Mouse (Mus musculus): ENCODE data around the gene Dcps. TPM values are rescaled to one million over a fixed set of nuclear protein-coding genes. Genes with fewer than 3 reads are reported as not detected.
A peak's percentile ranks its signal among the peaks of the same experiment; 100 is the strongest.

Gene Dcps
- polyA plus RNA-seq, 1 experiment = 27.0 TPM

- peaks cover 8% of the 10 kb centered on the region for H3K4me1 ChIP-seq (ENCODE audit: control insufficient read depth, insufficient read depth, insufficient read length)
- H3K27me3 ChIP-seq (ENCODE audit: control insufficient read depth, insufficient read depth, low read length) = no peaks in the 10 kb centered on the region
- H3K4me3 ChIP-seq (ENCODE audit: extremely low read depth, insufficient read depth, insufficient read length) = no peak overlapping the region
- DNase-seq (ENCODE audit: low read depth in 1 of 2, low spot score in 2 of 2) = no peak
- H3K27ac ChIP-seq (ENCODE audit: insufficient read depth, low read length) = no peak overlapping the region
- 68% methylated on average over 3 of the region's 3 CpGs for WGBS
- no peak for TF ChIP-seq CTCF (IDR thresholded peaks at IDR 0.05; ENCODE audit: extremely low read depth, insufficient read depth, insufficient read length, insufficient replicate concordance)
- no peak for TF ChIP-seq POLR2A (IDR thresholded peaks at IDR 0.05; ENCODE audit: low read depth, low read length)
- H3K36me3 ChIP-seq (ENCODE audit: control insufficient read depth, insufficient read depth, low read length) = peaks cover 16% of the 10 kb centered on the region
Measured at GRCm38 (mm10) chr9:35203536-35203935, 27.7 kb upstream of the Dcps start.

GRCm38 (mm10) chr9:35200529-35201060 is 24.7 kb upstream of the Dcps start:
- H3K36me3 ChIP-seq (ENCODE audit: control insufficient read depth, insufficient read depth, low read length) = peaks cover 2% of the 10 kb centered on the region; the same call in 1 of the 2 replicates
- no peak overlapping the region; the same call in 1 of the 2 replicates for H3K4me3 ChIP-seq (ENCODE audit: extremely low read depth, insufficient read depth, insufficient read length)
- DNase-seq (ENCODE audit: low read depth in 1 of 2, low spot score in 2 of 2) = no peak
- TF ChIP-seq CTCF (IDR thresholded peaks at IDR 0.05; ENCODE audit: extremely low read depth, insufficient read depth, insufficient read length, insufficient replicate concordance) (no peak), POLR2A (IDR thresholded peaks at IDR 0.05; ENCODE audit: low read depth, low read length) (no peak)
- H3K27ac ChIP-seq (ENCODE audit: insufficient read depth, low read length) = no peak overlapping the region
- peaks cover 8% of the 10 kb centered on the region for H3K4me1 ChIP-seq (ENCODE audit: control insufficient read depth, insufficient read depth, insufficient read length)
- no peaks in the 10 kb centered on the region for H3K27me3 ChIP-seq (ENCODE audit: control insufficient read depth, insufficient read depth, low read length)
- WGBS = 61% methylated on average over 9 of the region's 9 CpGs

GRCm38 (mm10) chr9:35199772-35200471 is 24.1 kb upstream of the Dcps start, which contains the start of the genes Srpr and Tirap:
Gene Srpr, plus strand, starts transcription at chr9:35200175.
Gene Tirap, minus strand, starts transcription at chr9:35200291.
- peak; percentile 45 to 88 for DNase-seq (ENCODE audit: low read depth in 1 of 2, low spot score in 2 of 2)
- Histone ChIP-seq H3K36me3 (ENCODE audit: control insufficient read depth, insufficient read depth, low read length) (peaks cover 2% of the 10 kb centered on the region; the same call in 1 of the 2 replicates), H3K4me3 (ENCODE audit: extremely low read depth, insufficient read depth, insufficient read length) (peak within 1 kb of the TSS; percentile 64), H3K4me1 (ENCODE audit: control insufficient read depth, insufficient read depth, insufficient read length) (peaks cover 8% of the 10 kb centered on the region), H3K27ac (ENCODE audit: insufficient read depth, low read length) (peak within 1 kb of the TSS; percentile 61), H3K27me3 (ENCODE audit: control insufficient read depth, insufficient read depth, low read length) (no peaks in the 10 kb centered on the region)
- peak; percentile 85 for TF ChIP-seq CTCF (IDR thresholded peaks at IDR 0.05; ENCODE audit: extremely low read depth, insufficient read depth, insufficient read length, insufficient replicate concordance)
- no peak for TF ChIP-seq POLR2A (IDR thresholded peaks at IDR 0.05; ENCODE audit: low read depth, low read length)
- under 1% methylated on average over 44 of the region's 44 CpGs for WGBS

- WGBS = 26% methylated on average over 18 of the region's 18 CpGs
- no peak for DNase-seq (ENCODE audit: low read depth in 1 of 2, low spot score in 2 of 2)
- peak overlapping the region; percentile 34; the same call in 1 of the 2 replicates for H3K27ac ChIP-seq (ENCODE audit: insufficient read depth, low read length)
Measured at GRCm38 (mm10) chr9:35198945-35199771, 23.3 kb upstream of the Dcps start.

GRCm38 (mm10) chr9:35198351-35198750 is 22.5 kb upstream of the Dcps start:
- Histone ChIP-seq H3K36me3 (ENCODE audit: control insufficient read depth, insufficient read depth, low read length) (no peaks in the 10 kb centered on the region), H3K4me3 (ENCODE audit: extremely low read depth, insufficient read depth, insufficient read length) (no peak overlapping the region), H3K27me3 (ENCODE audit: control insufficient read depth, insufficient read depth, low read length) (no peaks in the 10 kb centered on the region), H3K4me1 (ENCODE audit: control insufficient read depth, insufficient read depth, insufficient read length) (peaks cover 8% of the 10 kb centered on the region), H3K27ac (ENCODE audit: insufficient read depth, low read length) (no peak overlapping the region; the same call in 1 of the 2 replicates)
- DNase-seq (ENCODE audit: low read depth in 1 of 2, low spot score in 2 of 2) = no peak
- TF ChIP-seq POLR2A (IDR thresholded peaks at IDR 0.05; ENCODE audit: low read depth, low read length) (no peak), CTCF (IDR thresholded peaks at IDR 0.05; ENCODE audit: extremely low read depth, insufficient read depth, insufficient read length, insufficient replicate concordance) (no peak)
- WGBS = 55% methylated on average over 10 of the region's 10 CpGs

More at GRCm38 (mm10) chr9:35198945-35199771, 23.3 kb upstream of the Dcps start:
- Histone ChIP-seq H3K36me3 (ENCODE audit: control insufficient read depth, insufficient read depth, low read length) (no peaks in the 10 kb centered on the region), H3K4me1 (ENCODE audit: control insufficient read depth, insufficient read depth, insufficient read length) (peaks cover 8% of the 10 kb centered on the region), H3K27me3 (ENCODE audit: control insufficient read depth, insufficient read depth, low read length) (no peaks in the 10 kb centered on the region), H3K4me3 (ENCODE audit: extremely low read depth, insufficient read depth, insufficient read length) (peak overlapping the region; percentile 64)
- TF ChIP-seq POLR2A (IDR thresholded peaks at IDR 0.05; ENCODE audit: low read depth, low read length) (no peak), CTCF (IDR thresholded peaks at IDR 0.05; ENCODE audit: extremely low read depth, insufficient read depth, insufficient read length, insufficient replicate concordance) (no peak)

- Histone ChIP-seq H3K4me1 (ENCODE audit: control insufficient read depth, insufficient read depth, insufficient read length) (peaks cover 8% of the 10 kb centered on the region), H3K4me3 (ENCODE audit: extremely low read depth, insufficient read depth, insufficient read length) (no peak overlapping the region), H3K36me3 (ENCODE audit: control insufficient read depth, insufficient read depth, low read length) (no peaks in the 10 kb centered on the region), H3K27ac (ENCODE audit: insufficient read depth, low read length) (no peak overlapping the region), H3K27me3 (ENCODE audit: control insufficient read depth, insufficient read depth, low read length) (no peaks in the 10 kb centered on the region)
- no peak for TF ChIP-seq CTCF (IDR thresholded peaks at IDR 0.05; ENCODE audit: extremely low read depth, insufficient read depth, insufficient read length, insufficient replicate concordance)
- no peak for TF ChIP-seq POLR2A (IDR thresholded peaks at IDR 0.05; ENCODE audit: low read depth, low read length)
- 87% methylated on average over 3 of the region's 3 CpGs for WGBS
- DNase-seq (ENCODE audit: low read depth in 1 of 2, low spot score in 2 of 2) = no peak
Measured at GRCm38 (mm10) chr9:35197625-35198024, 21.8 kb upstream of the Dcps start.

All from spleen, adult 2 months (tissue).